Mouse (Mus musculus) stomach, embryonic 14.5 days (tissue): ENCODE measurements around the gene Dnajc4. TPM values are rescaled to one million over a fixed set of nuclear protein-coding genes. Genes with fewer than 3 reads are reported as not detected.

Experiments
- ATAC-seq: fragments of 200-750 bp; cut with Nextera tagmentation; 2 replicates; pipeline ENCODE4 v1.8.0; 2017; ENCODE audit warnings: low read depth, moderate TSS enrichment; ENCODE audit not compliant: insufficient number of reproducible peaks, insufficient read depth, low FRiP score
- H3K27ac ChIP-seq: fragments of 300-500 bp; sonication (generic); 2 replicates; pipeline ENCODE4 v1.5.1; 2014; ENCODE audit warnings: mild to moderate bottlenecking, low read length, moderate library complexity, mixed read lengths
- H3K27me3 ChIP-seq: fragments of 300-500 bp; sonication (generic); 2 replicates; pipeline ENCODE4 v1.6.1; 2014; ENCODE audit warnings: low read length, control low read depth, mixed read lengths; ENCODE audit not compliant: control insufficient read depth, insufficient read depth
- H3K36me3 ChIP-seq: fragments of 300-500 bp; sonication (generic); 2 replicates; pipeline ENCODE4 v1.6.1; 2014; ENCODE audit warnings: mild to moderate bottlenecking, control low read depth, low read length, moderate library complexity, mixed read lengths; ENCODE audit not compliant: control insufficient read depth, insufficient read depth
- H3K4me1 ChIP-seq: fragments of 300-500 bp; sonication (generic); 2 replicates; pipeline ENCODE4 v1.6.1; 2014; ENCODE audit warnings: low read length, control low read depth, mixed read lengths; ENCODE audit not compliant: control insufficient read depth, insufficient read depth
- H3K4me2 ChIP-seq: fragments of 300-500 bp; sonication (generic); replicated peaks from 2 replicates; pipeline ENCODE4 v1.6.1; 2014; ENCODE audit warnings: low read depth, low read length, control low read depth
- H3K4me3 ChIP-seq: fragments of 300-500 bp; sonication (generic); 2 replicates; pipeline ENCODE4 v1.5.1; 2014; ENCODE audit warnings: low read depth, low read length, control low read depth
- H3K9ac ChIP-seq: fragments of 300-500 bp; sonication (generic); replicated peaks from 2 replicates; pipeline ENCODE4 v1.6.1; 2014; ENCODE audit warnings: low read depth, mild to moderate bottlenecking, control low read depth, low read length, moderate library complexity, mixed read lengths
- H3K9me3 ChIP-seq: fragments of 300-500 bp; sonication (generic); 2 replicates; pipeline ENCODE4 v1.6.1; 2016; ENCODE audit warnings: low read depth, low read length, control low read depth; ENCODE audit not compliant: control insufficient read depth
- WGBS: fragments of 180-500 bp; shearing (Covaris S2); extraction: QIAGEN DNeasy Blood & Tissue Kit; methylation state at CpG from one replicate; pipeline ENCODE4 v1.1.7; 2014; 5-methylcytosine and 5-hydroxymethylcytosine counted together
- polyA plus RNA-seq: library from polyadenylated mRNA; unstranded; fragments of >200 nt; fragmentation: Nextera tagmentation; extraction: Ambion mirVana; gene quantifications from 2 replicates; pipeline ENCODE4 v1.2.1, GENCODE M21; 2014

Dnajc4 gene
- polyA plus RNA-seq, 1 experiment from 2014 or later = 31.2 TPM

- 6% methylated on average over 15 of the region's 15 CpGs for WGBS
- H3K9me3 ChIP-seq = no peaks in the 10 kb centered on the region
- ATAC-seq = peak; percentile 38
Observed at GRCm38 (mm10) chr19:6968491-6969271, 23.7 kb downstream of the Dnajc4 start.

DNA sequence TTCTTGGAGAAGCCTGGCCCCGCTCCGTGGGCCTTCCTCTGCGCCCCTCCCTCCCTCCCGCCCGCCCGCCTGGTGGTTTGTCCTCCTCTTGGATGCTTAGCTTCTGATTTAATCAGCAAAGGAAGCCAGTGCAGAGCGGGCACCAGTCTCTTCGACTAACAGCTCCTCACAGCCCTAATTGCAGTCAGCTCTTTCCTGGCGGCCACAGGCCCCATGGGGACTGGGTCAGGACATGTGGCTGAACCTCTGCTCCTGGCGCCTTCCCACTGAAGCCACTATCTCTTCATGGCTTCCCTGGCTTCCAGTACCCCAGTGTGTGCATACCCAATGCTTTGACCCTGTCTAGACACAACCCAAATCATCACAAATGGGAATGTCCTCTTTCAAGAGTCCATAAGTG, 35.9 kb downstream of the Dnajc4 start:
- Histone ChIP-seq H3K27ac (no peak overlapping the region), H3K4me1 (peaks cover 12% of the 10 kb centered on the region), H3K27me3 (no peaks in the 10 kb centered on the region), H3K9ac (no peak overlapping the region), H3K9me3 (no peaks in the 10 kb centered on the region), H3K4me2 (no peak overlapping the region), H3K36me3 (peaks cover 69% of the 10 kb centered on the region), H3K4me3 (no peak overlapping the region)
- no peak for ATAC-seq
- 80% methylated on average over 10 of the region's 10 CpGs for WGBS

More at GRCm38 (mm10) chr19:6968491-6969271, 23.7 kb downstream of the Dnajc4 start:
- peak overlapping the region; percentile 35; the same call in 1 of the 2 replicates for H3K27ac ChIP-seq
- H3K27me3 ChIP-seq = no peaks in the 10 kb centered on the region
- H3K4me3 ChIP-seq = peak overlapping the region; percentile 68
- peaks cover 26% of the 10 kb centered on the region for H3K36me3 ChIP-seq
- peaks cover 37% of the 10 kb centered on the region for H3K4me1 ChIP-seq
- H3K4me2 ChIP-seq = peak overlapping the region; percentile 94
- H3K9ac ChIP-seq = peak overlapping the region; percentile 83

DNA sequence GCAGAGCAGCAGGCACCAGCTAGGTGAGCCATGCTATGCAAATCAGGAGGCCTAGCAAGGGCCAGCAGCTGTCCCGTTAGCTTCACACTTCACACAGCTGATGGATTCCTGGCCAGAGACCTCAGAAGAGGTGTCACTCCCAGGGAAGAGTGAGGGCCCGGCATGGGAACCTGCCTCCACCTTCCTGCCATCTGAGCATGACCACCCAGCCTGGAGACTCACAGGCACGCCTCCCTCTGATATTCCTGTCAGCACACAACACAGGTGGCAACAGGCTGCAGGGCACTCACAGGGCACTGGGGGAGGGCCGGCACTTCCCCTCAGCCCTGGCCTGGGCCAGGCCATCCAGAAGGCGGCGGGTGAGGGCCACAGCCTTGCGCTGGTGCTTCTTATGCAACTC, 36.9 kb downstream of the Dnajc4 start:
- Histone ChIP-seq H3K36me3 (peaks cover 65% of the 10 kb centered on the region), H3K4me3 (no peak overlapping the region), H3K4me1 (peaks cover 12% of the 10 kb centered on the region), H3K9ac (no peak overlapping the region), H3K27ac (no peak overlapping the region), H3K27me3 (no peaks in the 10 kb centered on the region), H3K4me2 (no peak overlapping the region), H3K9me3 (no peaks in the 10 kb centered on the region)
- WGBS = 68% methylated on average over 7 of the region's 7 CpGs
- ATAC-seq = no peak

DNA sequence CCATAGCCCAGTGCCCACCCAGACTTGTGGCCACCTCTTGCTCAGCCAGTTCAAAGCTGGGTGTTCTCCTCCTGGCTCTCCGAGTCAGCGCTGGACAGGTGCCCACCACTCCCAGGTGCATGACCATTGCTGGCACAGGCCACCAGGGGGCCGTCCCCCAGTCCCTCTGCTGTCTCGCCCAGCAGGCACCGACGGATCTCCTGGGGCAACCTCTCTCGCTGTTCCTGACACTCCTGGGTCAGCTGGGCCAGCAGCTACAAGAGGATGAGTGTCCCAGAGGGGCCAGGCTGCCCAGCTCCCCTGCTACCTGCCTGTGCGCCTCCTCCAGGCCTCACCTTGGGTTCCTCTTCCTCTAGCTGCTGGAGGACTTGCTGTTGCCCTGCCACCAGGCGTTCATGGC, 38.3 kb downstream of the Dnajc4 start:
- WGBS = 48% methylated on average over 9 of the region's 9 CpGs
- H3K4me1 ChIP-seq = peaks cover 20% of the 10 kb centered on the region
- H3K36me3 ChIP-seq = peaks cover 53% of the 10 kb centered on the region
- H3K27ac ChIP-seq = no peak overlapping the region
- no peaks in the 10 kb centered on the region for H3K9me3 ChIP-seq
- ATAC-seq = no peak
- H3K27me3 ChIP-seq = no peaks in the 10 kb centered on the region
- H3K4me3 ChIP-seq = no peak overlapping the region
- no peak overlapping the region for H3K4me2 ChIP-seq
- no peak overlapping the region for H3K9ac ChIP-seq

DNA sequence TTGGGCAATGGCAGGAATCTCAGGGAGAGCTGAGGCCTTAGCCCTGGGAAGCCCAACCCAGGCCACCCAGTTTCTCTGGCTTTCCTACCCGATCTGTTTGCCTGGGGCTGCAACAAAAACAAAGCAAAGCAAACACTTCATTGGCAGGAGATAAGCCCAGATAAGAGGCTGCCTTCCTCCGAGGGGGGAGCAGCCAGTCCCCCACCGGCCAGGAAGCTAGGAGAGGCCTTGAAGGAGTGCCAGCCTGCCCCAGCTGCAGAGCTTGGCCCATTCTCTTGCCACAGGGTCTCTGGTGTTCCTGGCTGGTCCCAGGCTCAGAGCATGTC, 39.7 kb downstream of the Dnajc4 start:
- H3K9ac ChIP-seq = no peak overlapping the region
- H3K27ac ChIP-seq = peak overlapping the region; percentile 97
- peaks cover 20% of the 10 kb centered on the region for H3K4me1 ChIP-seq
- no peak overlapping the region; the same call in 1 of the 2 replicates for H3K4me3 ChIP-seq
- peaks cover 39% of the 10 kb centered on the region for H3K36me3 ChIP-seq
- peak; percentile 33 for ATAC-seq
- H3K9me3 ChIP-seq = no peaks in the 10 kb centered on the region
- WGBS = 12% methylated on average over 3 of the region's 3 CpGs
- H3K27me3 ChIP-seq = no peaks in the 10 kb centered on the region
- H3K4me2 ChIP-seq = peak overlapping the region; percentile 93

DNA sequence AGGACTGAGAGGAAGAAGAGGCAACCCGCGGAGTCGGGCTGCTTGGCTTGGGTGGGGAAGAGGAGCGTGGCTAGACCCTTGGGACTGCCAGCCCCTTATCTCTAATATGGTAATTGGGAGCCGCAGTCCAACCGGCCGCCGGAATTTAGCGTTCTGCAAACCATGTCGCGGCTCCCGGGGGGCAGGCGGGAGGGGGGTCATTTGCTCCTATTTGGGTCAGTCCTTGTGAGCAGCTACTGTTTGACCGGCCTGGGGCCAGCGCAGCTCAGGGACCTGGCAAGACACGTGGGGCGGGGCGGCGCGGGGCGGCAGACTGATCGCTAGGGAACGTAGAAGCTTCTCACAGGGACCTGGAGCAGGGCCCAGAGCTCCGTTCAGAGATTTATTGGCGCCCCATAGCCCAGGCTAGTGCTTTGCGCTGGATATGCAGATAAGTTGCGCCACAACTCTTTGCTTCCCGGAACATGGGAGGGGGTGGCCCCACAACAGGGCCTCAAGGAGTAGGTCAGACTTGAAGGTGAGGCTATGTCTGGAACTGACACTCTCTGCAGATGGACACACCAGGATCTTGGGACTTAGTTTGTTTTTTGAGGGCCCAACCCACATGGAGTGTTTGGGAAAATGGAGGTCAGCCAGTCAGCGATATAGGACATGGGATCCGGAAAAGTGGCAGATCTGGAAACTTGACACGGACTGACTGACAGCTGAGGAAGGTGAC, 40.2 kb downstream of the Dnajc4 start:
- Histone ChIP-seq H3K27me3 (no peaks in the 10 kb centered on the region), H3K4me1 (peaks cover 20% of the 10 kb centered on the region), H3K4me2 (peak overlapping the region; percentile 93), H3K36me3 (peaks cover 35% of the 10 kb centered on the region), H3K9ac (peak overlapping the region; percentile 61), H3K9me3 (no peaks in the 10 kb centered on the region), H3K27ac (peak overlapping the region; percentile 97), H3K4me3 (peak overlapping the region; percentile 57)
- peak; percentile 30 for ATAC-seq
- WGBS = 2% methylated on average over 31 of the region's 31 CpGs

DNA sequence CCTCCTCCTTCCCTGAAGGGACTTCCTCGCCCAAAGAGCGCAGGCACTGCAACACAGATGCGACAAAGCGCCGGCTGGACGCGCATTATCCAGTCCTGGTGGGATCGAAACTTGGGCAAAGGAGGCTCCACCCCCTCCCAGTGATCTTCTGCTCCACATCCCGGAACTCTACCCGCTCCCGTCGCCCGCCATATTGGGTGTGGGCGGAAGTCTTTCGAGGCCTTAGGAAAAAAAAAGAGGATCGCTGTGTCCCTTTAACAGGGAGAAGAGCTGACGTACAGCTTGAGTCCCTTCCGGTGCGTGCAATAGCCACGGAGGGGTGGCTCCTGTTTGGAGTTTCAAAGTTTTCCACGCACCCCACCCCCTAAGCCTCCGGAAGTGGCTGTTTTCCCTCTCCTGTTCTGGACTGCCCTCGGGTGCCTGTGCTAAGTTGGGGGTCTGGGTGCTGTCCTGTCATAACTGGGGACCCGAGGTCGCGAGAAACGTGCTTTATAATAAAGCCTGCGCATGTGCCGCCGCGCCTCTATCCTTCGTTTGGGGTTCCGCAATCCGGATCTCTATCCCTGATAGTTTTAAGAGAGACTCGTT, 40.9 kb downstream of the Dnajc4 start:
- peaks cover 29% of the 10 kb centered on the region for H3K36me3 ChIP-seq
- H3K4me2 ChIP-seq = peak overlapping the region; percentile 93
- peak overlapping the region; percentile 61 for H3K9ac ChIP-seq
- peak overlapping the region; percentile 97 for H3K27ac ChIP-seq
- 0% methylated on average over 35 of the region's 35 CpGs for WGBS
- H3K4me1 ChIP-seq = peaks cover 20% of the 10 kb centered on the region
- ATAC-seq = peak; percentile 72
- H3K9me3 ChIP-seq = no peaks in the 10 kb centered on the region
- H3K27me3 ChIP-seq = no peaks in the 10 kb centered on the region
- peak overlapping the region; percentile 57 for H3K4me3 ChIP-seq

DNA sequence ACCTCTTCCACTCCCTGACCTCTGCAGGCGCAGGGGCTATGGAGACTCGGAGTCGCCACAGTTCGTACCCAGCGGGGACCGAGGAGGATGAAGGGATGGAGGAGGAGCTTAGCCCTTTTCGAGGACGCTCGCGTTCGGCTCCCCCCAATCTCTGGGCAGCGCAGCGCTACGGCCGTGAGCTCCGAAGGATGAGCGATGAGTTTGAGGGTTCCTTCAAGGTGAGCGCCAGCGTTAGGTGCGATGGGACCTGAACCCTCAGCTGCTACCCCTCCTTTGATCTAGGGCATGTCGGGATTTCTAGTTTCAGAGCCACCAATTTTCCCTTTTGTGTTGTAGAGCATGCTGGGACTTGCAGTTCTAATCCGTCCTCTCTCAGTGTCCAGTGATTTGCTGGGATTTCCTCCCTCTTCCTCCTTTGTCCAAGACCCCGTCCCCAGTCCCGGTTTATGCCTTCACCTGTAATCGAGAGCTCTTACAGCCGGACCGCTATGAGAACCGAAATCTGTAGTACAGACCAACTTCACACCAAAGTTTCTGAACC, 41.7 kb downstream of the Dnajc4 start:
- under 1% methylated on average over 28 of the region's 28 CpGs for WGBS
- ATAC-seq = 0 out of 2 replicates have a peak, but pooled peaks have one; percentile 3

More for the DNA sequence above, 41.7 kb downstream of the Dnajc4 start:
- Histone ChIP-seq H3K9ac (peak overlapping the region; percentile 61), H3K27me3 (no peaks in the 10 kb centered on the region), H3K9me3 (no peaks in the 10 kb centered on the region), H3K4me3 (peak overlapping the region; percentile 57), H3K4me1 (peaks cover 20% of the 10 kb centered on the region), H3K4me2 (peak overlapping the region; percentile 93), H3K27ac (peak overlapping the region; percentile 97), H3K36me3 (peaks cover 21% of the 10 kb centered on the region)
